Mouse (Mus musculus): Measurements from ENCODE around the gene Kif24. TPM values are rescaled to one million over a fixed set of nuclear protein-coding genes. Genes with fewer than 3 reads are reported as not detected.

The Kif24 gene
- polyA plus RNA-seq, 1 experiment = 5.6 TPM

DNA sequence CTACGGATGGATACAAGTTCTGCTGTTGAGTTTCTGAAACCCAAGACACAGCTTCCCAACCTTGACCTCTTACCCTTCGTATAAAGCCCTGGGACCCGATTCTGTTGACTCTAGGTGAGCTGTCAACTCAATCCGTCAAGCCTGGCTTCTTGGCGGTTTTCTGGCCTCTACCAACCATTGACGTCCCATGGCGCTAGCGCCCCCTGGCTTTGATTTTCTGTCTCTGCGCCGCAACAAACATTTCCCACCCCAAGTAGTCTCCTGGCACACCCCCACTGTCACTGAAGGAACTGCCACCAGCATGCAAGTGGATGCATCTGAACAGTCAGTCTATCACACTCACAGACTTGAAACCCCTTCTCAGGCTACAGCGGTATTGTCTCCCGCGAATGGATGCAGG is 41.5 kb upstream of the Kif24 start:
- no peak overlapping the region for H3K27ac ChIP-seq (ENCODE audit: control insufficient read depth, insufficient read depth, low read length)
- DNase-seq = peak; percentile 35
- no peak overlapping the region for H3K4me3 ChIP-seq (ENCODE audit: control insufficient read depth, insufficient read depth, low read length)
- no peaks in the 10 kb centered on the region for H3K36me3 ChIP-seq (ENCODE audit: control insufficient read depth, insufficient read depth, low read length)
- H3K27me3 ChIP-seq (ENCODE audit: control insufficient read depth, insufficient read depth, low read length) = peaks cover 10% of the 10 kb centered on the region
- TF ChIP-seq POLR2A (IDR thresholded peaks at IDR 0.05; ENCODE audit: control insufficient read depth, extremely low read depth, insufficient read depth, low read length, poor library complexity) (no peak), CTCF (IDR thresholded peaks at IDR 0.05; ENCODE audit: borderline replicate concordance, control insufficient read depth, extremely low read depth, insufficient read depth, low read length, poor library complexity) (peak; percentile 23; the same call in 1 of the 2 replicates)
- 19% methylated on average over 13 of the region's 13 CpGs for WGBS
- peaks cover 22% of the 10 kb centered on the region for H3K4me1 ChIP-seq (replicated peaks; ENCODE audit: control insufficient read depth, insufficient read depth, low read length)

DNA sequence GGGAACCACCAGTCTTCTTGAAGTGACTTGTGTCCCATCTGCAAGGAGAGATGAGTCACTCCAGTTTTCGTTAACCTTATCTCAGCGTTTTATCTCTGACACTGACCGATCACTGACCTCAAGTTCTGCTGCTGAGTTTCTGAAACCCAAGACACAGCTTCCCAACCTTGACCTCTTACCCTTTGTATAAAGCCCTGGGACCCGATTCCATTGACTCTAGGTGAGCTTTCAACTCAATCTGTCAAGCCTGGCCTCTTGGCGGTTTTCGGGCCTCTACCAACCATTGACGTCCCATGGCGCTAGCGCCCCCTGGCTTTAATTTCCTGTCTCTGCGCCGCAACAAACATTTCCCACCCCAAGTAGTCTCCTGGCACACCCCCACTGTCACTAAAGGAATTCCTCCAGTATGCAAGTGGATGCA is 40.5 kb upstream of the Kif24 start:
- Histone ChIP-seq H3K4me3 (ENCODE audit: control insufficient read depth, insufficient read depth, low read length) (no peak overlapping the region), H3K4me1 (replicated peaks; ENCODE audit: control insufficient read depth, insufficient read depth, low read length) (peaks cover 22% of the 10 kb centered on the region), H3K27me3 (ENCODE audit: control insufficient read depth, insufficient read depth, low read length) (peaks cover 10% of the 10 kb centered on the region), H3K36me3 (ENCODE audit: control insufficient read depth, insufficient read depth, low read length) (no peaks in the 10 kb centered on the region), H3K27ac (ENCODE audit: control insufficient read depth, insufficient read depth, low read length) (no peak overlapping the region)
- TF ChIP-seq CTCF (IDR thresholded peaks at IDR 0.05; ENCODE audit: borderline replicate concordance, control insufficient read depth, extremely low read depth, insufficient read depth, low read length, poor library complexity) (no peak), POLR2A (IDR thresholded peaks at IDR 0.05; ENCODE audit: control insufficient read depth, extremely low read depth, insufficient read depth, low read length, poor library complexity) (no peak)
- 78% methylated on average over 11 of the region's 11 CpGs for WGBS
- no peak for DNase-seq

DNA sequence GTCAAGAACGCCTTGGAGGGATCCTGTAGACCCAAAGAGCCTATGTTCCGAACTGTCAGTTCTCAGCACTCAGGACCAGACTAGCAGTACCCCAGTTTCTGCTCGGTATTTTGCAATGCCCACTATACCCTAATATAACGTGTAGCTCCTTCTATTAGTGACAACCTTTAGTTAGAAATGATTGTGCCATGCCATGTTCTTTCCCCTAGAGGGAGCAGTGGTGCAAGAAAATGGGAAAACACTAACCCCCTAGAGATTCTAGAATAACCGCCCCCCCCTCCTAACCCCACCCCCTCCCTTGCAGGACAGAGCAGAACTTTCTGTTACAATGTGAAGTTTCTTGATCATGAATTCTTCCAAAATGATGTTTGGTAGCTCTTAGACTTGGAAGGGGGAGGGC is 39.6 kb upstream of the Kif24 start:
- TF ChIP-seq CTCF (IDR thresholded peaks at IDR 0.05; ENCODE audit: borderline replicate concordance, control insufficient read depth, extremely low read depth, insufficient read depth, low read length, poor library complexity) (no peak), POLR2A (IDR thresholded peaks at IDR 0.05; ENCODE audit: control insufficient read depth, extremely low read depth, insufficient read depth, low read length, poor library complexity) (no peak)
- H3K36me3 ChIP-seq (ENCODE audit: control insufficient read depth, insufficient read depth, low read length) = no peaks in the 10 kb centered on the region
- WGBS = 85% methylated on average over 5 of the region's 5 CpGs
- DNase-seq = no peak
- peaks cover 22% of the 10 kb centered on the region for H3K4me1 ChIP-seq (replicated peaks; ENCODE audit: control insufficient read depth, insufficient read depth, low read length)
- no peak overlapping the region for H3K27ac ChIP-seq (ENCODE audit: control insufficient read depth, insufficient read depth, low read length)
- H3K27me3 ChIP-seq (ENCODE audit: control insufficient read depth, insufficient read depth, low read length) = peaks cover 10% of the 10 kb centered on the region
- no peak overlapping the region for H3K4me3 ChIP-seq (ENCODE audit: control insufficient read depth, insufficient read depth, low read length)

GRCm38 (mm10) chr4:41502986-41503412 is 38.3 kb upstream of the Kif24 start, which contains the start of gene AI464131:
Gene AI464131 (minus strand): TSS chr4:41503076.
- H3K27me3 ChIP-seq (ENCODE audit: control insufficient read depth, insufficient read depth, low read length) = peaks cover 17% of the 10 kb centered on the region
- no peaks in the 10 kb centered on the region for H3K36me3 ChIP-seq (ENCODE audit: control insufficient read depth, insufficient read depth, low read length)
- no peak within 1 kb of the TSS for H3K27ac ChIP-seq (ENCODE audit: control insufficient read depth, insufficient read depth, low read length)
- peaks cover 24% of the 10 kb centered on the region for H3K4me1 ChIP-seq (replicated peaks; ENCODE audit: control insufficient read depth, insufficient read depth, low read length)
- no peak for TF ChIP-seq CTCF (IDR thresholded peaks at IDR 0.05; ENCODE audit: borderline replicate concordance, control insufficient read depth, extremely low read depth, insufficient read depth, low read length, poor library complexity)
- no peak for TF ChIP-seq POLR2A (IDR thresholded peaks at IDR 0.05; ENCODE audit: control insufficient read depth, extremely low read depth, insufficient read depth, low read length, poor library complexity)
- peak; percentile 48 for DNase-seq
- 6% methylated on average over 18 of the region's 18 CpGs for WGBS
- 0 out of 2 replicates have a peak within 1 kb of the TSS, but pooled peaks have one; percentile 15 for H3K4me3 ChIP-seq (ENCODE audit: control insufficient read depth, insufficient read depth, low read length)

GRCm38 (mm10) chr4:41502171-41502940 is 37.7 kb upstream of the Kif24 start:
- 34% methylated on average over 20 of the region's 20 CpGs for WGBS
- no peak for DNase-seq
- peaks cover 23% of the 10 kb centered on the region for H3K4me1 ChIP-seq (replicated peaks; ENCODE audit: control insufficient read depth, insufficient read depth, low read length)
- TF ChIP-seq CTCF (IDR thresholded peaks at IDR 0.05; ENCODE audit: borderline replicate concordance, control insufficient read depth, extremely low read depth, insufficient read depth, low read length, poor library complexity) (no peak), POLR2A (IDR thresholded peaks at IDR 0.05; ENCODE audit: control insufficient read depth, extremely low read depth, insufficient read depth, low read length, poor library complexity) (no peak)
- no peak overlapping the region for H3K27ac ChIP-seq (ENCODE audit: control insufficient read depth, insufficient read depth, low read length)
- H3K4me3 ChIP-seq (ENCODE audit: control insufficient read depth, insufficient read depth, low read length) = 0 out of 2 replicates have a peak overlapping the region, but pooled peaks have one; percentile 15
- no peaks in the 10 kb centered on the region for H3K36me3 ChIP-seq (ENCODE audit: control insufficient read depth, insufficient read depth, low read length)
- H3K27me3 ChIP-seq (ENCODE audit: control insufficient read depth, insufficient read depth, low read length) = peaks cover 19% of the 10 kb centered on the region

DNA sequence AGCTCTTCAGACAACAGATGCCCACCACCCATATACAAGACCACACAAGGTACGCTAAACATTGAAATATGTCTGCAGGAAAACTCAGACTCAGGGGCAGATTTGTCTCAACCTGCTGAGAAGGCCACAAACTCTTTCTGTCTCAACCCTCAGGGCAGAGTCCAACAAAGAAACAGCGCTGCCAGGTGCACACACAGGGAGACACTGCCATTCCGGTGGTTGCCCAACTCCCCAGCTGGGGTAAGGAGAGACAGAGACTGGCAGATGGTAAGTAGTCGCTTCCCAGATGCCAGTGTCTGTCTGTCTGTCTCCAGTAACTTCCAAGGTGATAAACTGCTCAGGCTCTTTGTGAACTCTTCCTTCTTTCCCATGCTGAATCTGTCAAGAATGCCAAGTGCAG is 36.1 kb upstream of the Kif24 start:
- TF ChIP-seq POLR2A (IDR thresholded peaks at IDR 0.05; ENCODE audit: control insufficient read depth, extremely low read depth, insufficient read depth, low read length, poor library complexity) (no peak), CTCF (IDR thresholded peaks at IDR 0.05; ENCODE audit: borderline replicate concordance, control insufficient read depth, extremely low read depth, insufficient read depth, low read length, poor library complexity) (no peak)
- Histone ChIP-seq H3K4me1 (replicated peaks; ENCODE audit: control insufficient read depth, insufficient read depth, low read length) (peaks cover 10% of the 10 kb centered on the region), H3K4me3 (ENCODE audit: control insufficient read depth, insufficient read depth, low read length) (no peak overlapping the region), H3K27ac (ENCODE audit: control insufficient read depth, insufficient read depth, low read length) (no peak overlapping the region), H3K36me3 (ENCODE audit: control insufficient read depth, insufficient read depth, low read length) (no peaks in the 10 kb centered on the region), H3K27me3 (ENCODE audit: control insufficient read depth, insufficient read depth, low read length) (peaks cover 14% of the 10 kb centered on the region; the same call in 1 of the 2 replicates)
- WGBS = 90% methylated on average over 4 of the region's 4 CpGs
- no peak for DNase-seq

All from thymus, adult 2 months (tissue).